Mouse (Mus musculus): ENCODE data around the gene Tagln3. TPM values are rescaled to one million over a fixed set of nuclear protein-coding genes. Genes with fewer than 3 reads are reported as not detected.
A peak's percentile ranks its signal among the peaks of the same experiment; 100 is the strongest.

The Tagln3 gene
- total RNA-seq, 2 experiments from 2014 or later, result not detected

DNA sequence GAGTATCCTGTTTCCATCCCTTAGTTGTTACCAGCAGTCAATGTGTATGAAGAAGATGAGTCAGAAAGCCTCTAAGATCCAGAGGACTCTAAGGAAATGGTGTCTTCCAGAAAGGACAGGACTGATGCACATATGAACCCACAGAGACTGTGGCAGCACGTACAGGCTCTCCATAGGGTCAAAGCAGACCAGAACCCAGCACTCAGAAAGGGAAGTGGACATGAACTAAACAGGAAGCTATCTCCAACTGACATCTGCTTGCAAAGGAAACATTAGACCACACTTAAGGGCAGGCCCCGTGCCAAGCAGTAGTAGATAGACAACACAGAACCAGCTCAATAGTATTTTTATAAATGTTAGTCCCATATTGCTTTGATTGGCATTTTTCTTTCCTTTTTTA lies 58.3 kb downstream of the Tagln3 start:
- peak; percentile 77 for ATAC-seq (replicated peaks; ENCODE audit: low FRiP score, low TSS enrichment, poor library complexity, severe bottlenecking)

DNA sequence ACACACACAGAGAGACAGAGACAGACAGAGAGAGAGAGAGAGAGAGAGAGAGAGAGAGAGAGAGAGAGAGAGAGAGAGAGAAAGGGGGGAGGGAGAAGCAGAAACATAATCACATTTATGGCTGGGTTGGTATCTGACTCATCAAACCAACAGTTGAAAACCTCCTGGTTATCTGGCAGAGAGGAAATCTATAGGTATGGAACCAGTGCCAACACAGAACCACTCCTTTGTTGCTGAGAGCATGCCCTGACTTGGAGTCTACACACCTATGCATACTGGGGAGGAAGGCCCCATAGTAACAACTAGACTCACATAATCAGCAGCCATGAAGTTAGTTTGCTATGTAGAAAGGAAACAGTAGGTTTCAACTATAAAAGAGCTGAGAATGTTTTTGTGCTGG lies 62.0 kb downstream of the Tagln3 start:
- 0 out of 2 replicates have a peak, but pooled peaks have one; percentile 31 for ATAC-seq (replicated peaks; ENCODE audit: low FRiP score, low TSS enrichment, poor library complexity, severe bottlenecking)

Other genes with a start within 250 kb of the Tagln3 start
- gene Gm609, start 231.6 kb downstream of the Tagln3 start, total RNA-seq (2014; fragmentation: Nextera tagmentation), result not detected in 2 replicates
- not detected in 2 replicates for gene Gm609, start 231.6 kb downstream of the Tagln3 start, total RNA-seq (2017)
- not detected in 2 replicates for gene Gm17783, start 192.6 kb downstream of the Tagln3 start, total RNA-seq (2014; fragmentation: Nextera tagmentation)
- not detected in 2 replicates for gene Gm17783, start 192.6 kb downstream of the Tagln3 start, total RNA-seq (2017)
- not detected in 2 replicates for gene Slc9c1, start 189.3 kb downstream of the Tagln3 start, total RNA-seq (2014; fragmentation: Nextera tagmentation)
- gene Slc9c1, start 189.3 kb downstream of the Tagln3 start, total RNA-seq (2017), result not detected in 2 replicates
- gene Gcsam, start 114.2 kb downstream of the Tagln3 start, total RNA-seq (2014; fragmentation: Nextera tagmentation), result 0.27 TPM in 1 of 2 replicates, not detected in the other
- gene Gcsam, start 114.2 kb downstream of the Tagln3 start, total RNA-seq (2017), result 0.38 and 1.1 TPM in 2 replicates
- not detected in 2 replicates for gene BC016579, start 70.5 kb downstream of the Tagln3 start, total RNA-seq (2014; fragmentation: Nextera tagmentation)
- 0.91 TPM in 1 of 2 replicates, not detected in the other for gene BC016579, start 70.5 kb downstream of the Tagln3 start, total RNA-seq (2017)
- gene Tmprss7, start 30.9 kb downstream of the Tagln3 start, total RNA-seq (2014; fragmentation: Nextera tagmentation), result not detected in 2 replicates
- gene Tmprss7, start 30.9 kb downstream of the Tagln3 start, total RNA-seq (2017), result 1.1 TPM in 1 of 2 replicates, not detected in the other
- gene Abhd10, start 18.3 kb upstream of the Tagln3 start, total RNA-seq (2014; fragmentation: Nextera tagmentation), result 8.8 and 10.6 TPM in 2 replicates
- 18.4 and 25.7 TPM in 2 replicates for gene Abhd10, start 18.3 kb upstream of the Tagln3 start, total RNA-seq (2017)
- not detected in 2 replicates for gene Phldb2, start 229.0 kb upstream of the Tagln3 start, total RNA-seq (2014; fragmentation: Nextera tagmentation)
- gene Phldb2, start 229.0 kb upstream of the Tagln3 start, total RNA-seq (2017), result not detected in 2 replicates

All from megakaryocyte-erythroid progenitor cell, adult 5-6 weeks (primary cell).